Mouse (Mus musculus) layer of hippocampus, adult 9-10 months (tissue): ENCODE results near the gene Gm20765.
"Not testable (repeated sequence)": the region's sequence is repeated elsewhere in the genome, so short reads cannot be mapped to it uniquely, and the experiment has no call there.

Experiments
- DNase-seq: peaks from one replicate; pipeline ENCODE4 v3.0.0; 2022; ENCODE audit warnings: low spot score

Gene Gm20765

GRCm38 (mm10) chr10:104185233-104185632, at the start of gene Gm20765:
Gene Gm20765 (plus strand): TSS chr10:104185533.
- DNase-seq, result not testable (repeated sequence)

DNA sequence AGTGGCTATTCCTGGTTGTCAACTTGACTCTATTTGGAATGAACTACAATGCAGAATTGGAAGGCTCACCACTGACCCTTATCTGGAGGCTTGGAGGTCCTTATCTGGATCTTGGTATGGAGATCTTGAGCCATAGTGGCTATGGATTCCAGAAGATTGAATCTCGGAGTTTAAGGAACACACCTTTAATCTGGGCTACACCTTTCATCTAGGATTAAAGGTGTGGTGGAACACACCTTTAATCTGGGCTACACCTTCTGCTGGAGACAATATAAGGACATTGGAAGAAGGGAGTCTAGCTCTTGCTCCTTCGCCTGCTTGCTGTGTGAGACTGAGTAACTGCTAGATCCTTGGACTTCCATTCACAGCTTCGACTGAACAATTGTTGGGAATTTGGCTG, 42.6 kb upstream of the Gm20765 start, which contains the start of gene Gm21293:
Gene Gm21293 (plus strand): TSS at position 301 of the 400 bp plus-strand sequence.
- DNase-seq, result not testable (repeated sequence)

GRCm38 (mm10) chr10:104151197-104151596, 34.1 kb upstream of the Gm20765 start, which contains the start of gene Gm6763:
Gene Gm6763 (plus strand): TSS chr10:104151497.
- not testable (repeated sequence) for DNase-seq

- not testable (repeated sequence) for DNase-seq
Observed at GRCm38 (mm10) chr10:104159706-104160105, 25.6 kb upstream of the Gm20765 start, which contains the start of gene Gm8764. Gene Gm8764 (plus strand): TSS chr10:104160006.

GRCm38 (mm10) chr10:104168215-104168614, 17.1 kb upstream of the Gm20765 start, which contains the start of gene Gm21304:
Gene Gm21304 (plus strand): TSS chr10:104168515.
- DNase-seq, result not testable (repeated sequence)

DNA sequence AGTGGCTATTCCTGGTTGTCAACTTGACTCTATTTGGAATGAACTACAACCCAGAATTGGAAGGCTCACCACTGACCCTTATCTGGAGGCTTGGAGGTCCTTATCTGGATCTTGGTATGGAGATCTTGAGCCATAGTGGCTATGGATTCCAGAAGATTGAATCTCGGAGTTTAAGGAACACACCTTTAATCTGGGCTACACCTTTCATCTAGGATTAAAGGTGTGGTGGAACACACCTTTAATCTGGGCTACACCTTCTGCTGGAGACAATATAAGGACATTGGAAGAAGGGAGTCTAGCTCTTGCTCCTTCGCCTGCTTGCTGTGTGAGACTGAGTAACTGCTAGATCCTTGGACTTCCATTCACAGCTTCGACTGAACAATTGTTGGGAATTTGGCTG, 8.6 kb upstream of the Gm20765 start, which contains the start of gene Gm21312:
Gene Gm21312 (plus strand): TSS at position 301 of the 400 bp plus-strand sequence.
- DNase-seq, result not testable (repeated sequence)

DNA sequence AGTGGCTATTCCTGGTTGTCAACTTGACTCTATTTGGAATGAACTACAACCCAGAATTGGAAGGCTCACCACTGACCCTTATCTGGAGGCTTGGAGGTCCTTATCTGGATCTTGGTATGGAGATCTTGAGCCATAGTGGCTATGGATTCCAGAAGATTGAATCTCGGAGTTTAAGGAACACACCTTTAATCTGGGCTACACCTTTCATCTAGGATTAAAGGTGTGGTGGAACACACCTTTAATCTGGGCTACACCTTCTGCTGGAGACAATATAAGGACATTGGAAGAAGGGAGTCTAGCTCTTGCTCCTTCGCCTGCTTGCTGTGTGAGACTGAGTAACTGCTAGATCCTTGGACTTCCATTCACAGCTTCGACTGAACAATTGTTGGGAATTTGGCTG, 8.4 kb downstream of the Gm20765 start, which contains the start of gene Gm4340:
Gene Gm4340 (plus strand): TSS at position 301 of the 400 bp plus-strand sequence.
- DNase-seq, result not testable (repeated sequence)

- DNase-seq, result no peak
Observed at GRCm38 (mm10) chr10:104209655-104210054, 24.3 kb downstream of the Gm20765 start.

GRCm38 (mm10) chr10:104210268-104210990, 25.1 kb downstream of the Gm20765 start:
- no peak for DNase-seq

DNA sequence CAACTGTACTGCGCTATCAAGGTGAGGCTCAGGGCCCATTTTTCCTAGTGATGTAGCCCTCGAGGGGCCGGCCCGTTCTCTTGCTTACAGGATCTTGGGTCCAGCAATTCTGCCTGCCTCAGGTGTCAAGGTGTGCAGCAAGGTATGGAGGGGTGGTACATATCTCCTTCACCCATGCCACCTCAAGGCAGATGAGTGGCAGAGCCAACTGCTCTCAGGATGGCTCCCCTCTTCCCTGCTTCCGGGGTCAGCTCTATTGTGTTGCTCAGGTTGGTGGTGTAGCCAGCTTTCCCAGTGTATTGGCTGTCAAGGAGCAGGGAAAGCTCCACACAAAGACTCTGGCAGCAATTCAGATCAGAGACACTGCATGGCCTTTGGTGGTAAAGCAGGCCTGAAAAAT, 29.2 kb downstream of the Gm20765 start:
- DNase-seq, result no peak

DNA sequence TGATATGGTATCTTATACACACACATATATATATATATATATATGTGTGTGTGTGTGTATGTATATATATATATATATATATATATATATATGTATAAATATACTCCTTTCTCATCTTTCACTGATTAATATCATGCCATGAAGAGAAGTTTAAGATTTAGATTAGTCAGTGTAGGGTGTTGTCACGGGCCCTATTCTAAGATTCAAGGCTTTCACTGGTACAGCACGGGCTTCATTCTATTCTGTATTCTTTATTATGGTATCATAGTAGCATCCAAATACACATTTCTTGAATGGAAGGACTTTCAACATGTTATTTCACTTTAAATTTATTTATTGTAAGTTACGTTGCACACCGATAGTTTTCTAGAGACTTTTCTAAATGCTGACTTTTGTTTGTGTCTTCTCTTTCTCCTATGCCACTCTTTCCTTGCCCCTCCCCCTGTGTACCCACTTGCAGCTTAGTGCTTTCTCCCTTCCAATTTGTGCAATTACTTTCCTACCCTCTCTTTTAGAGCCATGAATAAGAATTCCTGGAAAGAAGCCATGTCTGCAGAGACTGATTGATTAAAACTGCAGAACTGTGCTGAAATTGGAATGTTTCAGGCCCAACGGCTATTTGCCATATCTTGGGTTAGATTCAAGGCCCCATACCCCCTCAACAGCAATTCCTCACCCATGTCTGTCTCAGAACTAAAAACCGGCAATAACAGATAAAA, 35.1 kb downstream of the Gm20765 start:
- no peak for DNase-seq
